Mouse (Mus musculus): ENCODE results near the gene Gm4302. TPM values are rescaled to one million over a fixed set of nuclear protein-coding genes. Genes with fewer than 3 reads are reported as not detected.

Gm4302 gene
- polyA plus RNA-seq (2015; fragmentation: Illumina TruSeq; extraction: RNeasy Lipid Tissue Mini Kit (QIAGEN cat#74804); ENCODE audit: low read depth, low replicate concordance) = not detected

DNA sequence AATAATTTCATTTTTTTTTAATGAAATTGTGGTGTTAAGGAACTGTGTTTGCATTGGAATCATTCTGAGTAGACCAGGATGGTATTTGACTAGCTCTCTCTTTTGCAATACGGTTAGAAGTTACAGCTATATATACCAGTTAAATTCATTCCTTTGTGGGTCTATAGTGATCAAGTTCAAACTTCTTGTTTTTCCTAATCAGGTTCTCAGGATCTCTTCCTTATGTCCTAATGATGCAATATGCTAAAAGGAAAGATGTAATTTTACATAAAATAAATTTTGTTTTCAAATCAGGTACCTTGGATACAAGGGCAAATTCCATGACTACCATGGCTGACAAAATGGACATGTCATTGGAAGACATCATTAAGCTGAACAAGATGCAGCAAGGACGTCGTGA is at the start of gene Gm4302:
Gm4302 (plus strand) TSS at position 301 of the 400 bp plus-strand sequence.

DNA sequence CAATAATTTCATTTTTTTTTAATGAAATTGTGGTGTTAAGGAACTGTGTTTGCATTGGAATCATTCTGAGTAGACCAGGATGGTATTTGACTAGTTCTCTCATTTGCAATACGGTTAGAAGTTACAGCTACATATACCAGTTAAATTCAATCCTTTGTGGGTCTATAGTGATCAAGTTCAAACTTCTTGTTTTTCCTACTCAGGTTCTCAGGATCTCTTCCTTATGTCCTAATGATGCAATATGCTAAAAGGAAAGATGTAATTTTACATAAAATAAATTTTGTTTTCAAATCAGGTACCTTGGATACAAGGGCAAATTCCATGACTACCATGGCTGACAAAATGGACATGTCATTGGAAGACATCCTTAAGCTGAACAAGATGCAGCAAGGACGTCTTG is 5.3 kb upstream of the Gm4302 start, which contains the start of gene Gm4301:
Gm4301 (plus strand) TSS at position 301 of the 400 bp plus-strand sequence.

DNA sequence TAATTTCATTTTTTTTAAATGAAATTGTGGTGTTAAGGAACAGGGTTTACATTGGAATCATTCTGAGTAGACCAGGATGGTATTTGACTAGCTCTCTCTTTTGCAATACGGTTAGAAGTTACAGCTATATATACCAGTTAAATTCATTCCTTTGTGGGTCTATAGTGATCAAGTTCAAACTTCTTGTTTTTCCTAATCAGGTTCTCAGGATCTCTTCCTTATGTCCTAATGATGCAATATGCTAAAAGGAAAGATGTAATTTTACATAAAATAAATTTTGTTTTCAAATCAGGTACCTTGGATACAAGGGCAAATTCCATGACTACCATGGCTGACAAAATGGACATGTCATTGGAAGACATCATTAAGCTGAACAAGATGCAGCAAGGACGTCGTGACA is 5.0 kb downstream of the Gm4302 start, which contains the start of gene Gm4303:
Gm4303 (plus strand) TSS at position 301 of the 400 bp plus-strand sequence.

DNA sequence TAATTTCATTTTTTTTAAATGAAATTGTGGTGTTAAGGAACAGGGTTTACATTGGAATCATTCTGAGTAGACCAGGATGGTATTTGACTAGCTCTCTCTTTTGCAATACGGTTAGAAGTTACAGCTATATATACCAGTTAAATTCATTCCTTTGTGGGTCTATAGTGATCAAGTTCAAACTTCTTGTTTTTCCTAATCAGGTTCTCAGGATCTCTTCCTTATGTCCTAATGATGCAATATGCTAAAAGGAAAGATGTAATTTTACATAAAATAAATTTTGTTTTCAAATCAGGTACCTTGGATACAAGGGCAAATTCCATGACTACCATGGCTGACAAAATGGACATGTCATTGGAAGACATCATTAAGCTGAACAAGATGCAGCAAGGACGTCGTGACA is 10.2 kb downstream of the Gm4302 start, which contains the start of gene Gm4305:
Gm4305 (plus strand) TSS at position 301 of the 400 bp plus-strand sequence.

DNA sequence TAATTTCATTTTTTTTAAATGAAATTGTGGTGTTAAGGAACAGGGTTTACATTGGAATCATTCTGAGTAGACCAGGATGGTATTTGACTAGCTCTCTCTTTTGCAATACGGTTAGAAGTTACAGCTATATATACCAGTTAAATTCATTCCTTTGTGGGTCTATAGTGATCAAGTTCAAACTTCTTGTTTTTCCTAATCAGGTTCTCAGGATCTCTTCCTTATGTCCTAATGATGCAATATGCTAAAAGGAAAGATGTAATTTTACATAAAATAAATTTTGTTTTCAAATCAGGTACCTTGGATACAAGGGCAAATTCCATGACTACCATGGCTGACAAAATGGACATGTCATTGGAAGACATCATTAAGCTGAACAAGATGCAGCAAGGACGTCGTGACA is 20.4 kb downstream of the Gm4302 start, which contains the start of gene Gm4307:
Gm4307 (plus strand) TSS at position 301 of the 400 bp plus-strand sequence.

DNA sequence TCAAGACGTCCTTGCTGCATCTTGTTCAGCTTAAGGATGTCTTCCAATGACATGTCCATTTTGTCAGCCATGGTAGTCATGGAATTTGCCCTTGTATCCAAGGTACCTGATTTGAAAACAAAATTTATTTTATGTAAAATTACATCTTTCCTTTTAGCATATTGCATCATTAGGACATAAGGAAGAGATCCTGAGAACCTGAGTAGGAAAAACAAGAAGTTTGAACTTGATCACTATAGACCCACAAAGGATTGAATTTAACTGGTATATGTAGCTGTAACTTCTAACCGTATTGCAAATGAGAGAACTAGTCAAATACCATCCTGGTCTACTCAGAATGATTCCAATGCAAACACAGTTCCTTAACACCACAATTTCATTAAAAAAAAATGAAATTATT is 41.8 kb downstream of the Gm4302 start, which contains the start of gene Gm4312:
Gm4312 (minus strand) TSS at position 101 of the 400 bp plus-strand sequence.

Other genes with a start within 250 kb of the Gm4302 start
- gene Gm4301, start 5.2 kb upstream of the Gm4302 start, polyA plus RNA-seq (2015; fragmentation: Illumina TruSeq; extraction: RNeasy Lipid Tissue Mini Kit (QIAGEN cat#74804); ENCODE audit: low read depth, low replicate concordance) = not detected
- gene Gm4303, start 5.1 kb downstream of the Gm4302 start, polyA plus RNA-seq (2015; fragmentation: Illumina TruSeq; extraction: RNeasy Lipid Tissue Mini Kit (QIAGEN cat#74804); ENCODE audit: low read depth, low replicate concordance) = not detected
- not detected for gene Gm4305, start 10.3 kb downstream of the Gm4302 start, polyA plus RNA-seq (2015; fragmentation: Illumina TruSeq; extraction: RNeasy Lipid Tissue Mini Kit (QIAGEN cat#74804); ENCODE audit: low read depth, low replicate concordance)
- not detected for gene Gm4307, start 20.5 kb downstream of the Gm4302 start, polyA plus RNA-seq (2015; fragmentation: Illumina TruSeq; extraction: RNeasy Lipid Tissue Mini Kit (QIAGEN cat#74804); ENCODE audit: low read depth, low replicate concordance)
- gene Gm4312, start 41.7 kb downstream of the Gm4302 start, polyA plus RNA-seq (2015; fragmentation: Illumina TruSeq; extraction: RNeasy Lipid Tissue Mini Kit (QIAGEN cat#74804); ENCODE audit: low read depth, low replicate concordance) = not detected
- gene Tmtc3, start 146.5 kb downstream of the Gm4302 start, polyA plus RNA-seq (2015; fragmentation: Illumina TruSeq; extraction: RNeasy Lipid Tissue Mini Kit (QIAGEN cat#74804); ENCODE audit: low read depth, low replicate concordance) = 7.5 TPM
- gene Cep290, start 146.7 kb downstream of the Gm4302 start, polyA plus RNA-seq (2015; fragmentation: Illumina TruSeq; extraction: RNeasy Lipid Tissue Mini Kit (QIAGEN cat#74804); ENCODE audit: low read depth, low replicate concordance) = 10.9 TPM
- 20.8 TPM for gene 4930430F08Rik, start 249.6 kb downstream of the Gm4302 start, polyA plus RNA-seq (2015; fragmentation: Illumina TruSeq; extraction: RNeasy Lipid Tissue Mini Kit (QIAGEN cat#74804); ENCODE audit: low read depth, low replicate concordance)
- gene 1700017N19Rik, start 249.6 kb downstream of the Gm4302 start, polyA plus RNA-seq (2015; fragmentation: Illumina TruSeq; extraction: RNeasy Lipid Tissue Mini Kit (QIAGEN cat#74804); ENCODE audit: low read depth, low replicate concordance) = not detected